Mouse (Mus musculus) pancreas, adult 10 weeks (tissue): ENCODE data around the gene Kcnk15. TPM values are rescaled to one million over a fixed set of nuclear protein-coding genes. Genes with fewer than 3 reads are reported as not detected.

Source experiments
- polyA plus RNA-seq: library from polyadenylated mRNA; stranded (reverse); fragments of 350-450 nt; fragmentation: Illumina TruSeq; extraction: RNeasy Lipid Tissue Mini Kit (QIAGEN cat#74804); gene quantifications from one replicate; pipeline ENCODE4 v1.2.3, GENCODE M21; 2015; ENCODE audit warnings: low read depth, low replicate concordance; ENCODE audit not compliant: insufficient read depth

Gene Kcnk15
- polyA plus RNA-seq, result not detected

DNA sequence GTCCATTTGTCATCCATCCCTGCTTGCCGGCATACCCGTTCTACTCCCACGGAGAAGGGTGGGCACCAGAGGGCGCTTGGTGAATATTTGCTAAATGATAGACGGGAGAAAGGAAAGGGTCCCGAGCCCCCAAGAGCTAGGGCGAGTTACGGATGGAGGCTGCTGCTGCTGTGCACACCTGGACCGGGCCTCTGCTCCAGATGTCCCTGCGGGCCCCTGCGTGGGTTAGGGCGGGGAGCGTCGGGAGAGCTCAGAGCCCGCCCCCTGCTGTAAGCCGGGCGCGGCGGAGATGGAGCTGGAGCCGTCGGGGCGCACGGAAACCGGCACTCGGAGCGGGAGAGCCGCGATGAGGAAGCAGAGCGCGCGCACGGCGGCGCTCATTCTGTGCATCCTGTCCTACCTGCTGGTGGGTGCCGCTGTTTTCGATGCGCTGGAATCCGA lies at the start of gene Kcnk15:
Gene Kcnk15, plus strand, starts transcription at position 191 of the 441 bp plus-strand sequence.

DNA sequence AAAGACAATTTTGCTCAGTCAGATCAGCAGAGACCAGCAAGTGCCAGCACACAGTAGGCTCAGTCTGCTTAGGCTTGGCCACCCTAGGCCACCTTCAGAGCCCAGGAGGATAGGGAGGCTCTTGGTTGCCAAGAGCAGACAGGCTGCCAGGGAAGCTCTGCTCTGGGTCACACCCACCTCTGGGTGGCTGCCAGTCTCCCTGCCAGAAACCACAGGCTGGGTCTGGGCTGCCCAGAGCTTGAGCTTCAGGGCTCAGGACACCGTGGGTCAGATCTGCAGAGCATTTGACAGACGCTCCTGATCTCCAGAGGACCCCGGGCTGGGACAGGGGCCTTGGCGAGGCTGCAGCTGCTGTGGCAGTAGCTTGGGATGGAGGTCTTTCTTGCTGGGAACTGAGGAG lies 32.8 kb upstream of the Kcnk15 start, which contains the start of gene Ccn5:
Gene Ccn5, plus strand, starts transcription at position 255 of the 400 bp plus-strand sequence.

Other genes with a start within 250 kb of the Kcnk15 start
- gene Serinc3, start 208.5 kb upstream of the Kcnk15 start, polyA plus RNA-seq, result 125 TPM
- 20.6 TPM for gene Pkig, start 195.3 kb upstream of the Kcnk15 start, polyA plus RNA-seq
- gene Ada, start 103.4 kb upstream of the Kcnk15 start, polyA plus RNA-seq, result 2.1 TPM
- gene Ccn5, start 32.8 kb upstream of the Kcnk15 start, polyA plus RNA-seq, result 3.0 TPM
- gene Rims4, start 65.0 kb downstream of the Kcnk15 start, polyA plus RNA-seq, result 1.1 TPM
- 27.7 TPM for gene Ywhab, start 141.3 kb downstream of the Kcnk15 start, polyA plus RNA-seq
- gene Pabpc1l, start 171.8 kb downstream of the Kcnk15 start, polyA plus RNA-seq, result 1.3 TPM
- 4.8 TPM for gene Stk4, start 216.7 kb downstream of the Kcnk15 start, polyA plus RNA-seq
- gene Tomm34, start 217.5 kb downstream of the Kcnk15 start, polyA plus RNA-seq, result 11.5 TPM